Mouse (Mus musculus): ENCODE data around the gene Slc1a1. TPM values are rescaled to one million over a fixed set of nuclear protein-coding genes. Genes with fewer than 3 reads are reported as not detected.

Gene Slc1a1
- total and polyA plus RNA-seq, 2 experiments: not detected

DNA sequence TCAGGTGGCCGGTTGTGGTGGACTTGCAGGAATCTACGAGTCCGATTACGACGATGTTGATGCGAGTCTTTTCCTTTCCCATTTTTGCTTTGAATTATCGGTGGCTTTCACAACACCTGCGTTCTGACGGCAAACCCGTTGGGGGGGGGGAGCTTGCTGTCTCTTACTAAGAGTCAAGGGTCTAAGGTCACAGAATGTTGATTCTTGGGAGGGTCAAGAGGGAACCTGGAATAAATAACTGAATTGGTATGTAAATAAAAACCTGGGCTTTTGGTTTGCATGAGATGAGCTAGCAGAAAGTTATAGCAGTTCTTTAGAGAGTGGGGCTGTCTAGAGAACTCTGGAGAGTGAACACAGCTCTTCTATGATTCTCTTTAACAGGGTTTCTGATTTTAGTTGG, 28.8 kb downstream of the Slc1a1 start:
- DNase-seq (ENCODE audit: extremely low read depth, low read depth, low spot score): peak; percentile 51
- Histone ChIP-seq H3K36me3 (ENCODE audit: control insufficient read depth, insufficient read depth, low read length) (no peaks in the 10 kb centered on the region), H3K9ac (ENCODE audit: low read depth, low read length) (no peak overlapping the region), H3K27ac (replicated peaks; ENCODE audit: insufficient read depth, low read depth, low read length) (no peak overlapping the region), H3K27me3 (ENCODE audit: control insufficient read depth, insufficient read depth, low read length) (no peaks in the 10 kb centered on the region), H3K4me3 (ENCODE audit: insufficient read depth, low read depth, low read length) (no peak overlapping the region), H3K4me1 (ENCODE audit: control insufficient read depth, insufficient read depth, low read length) (no peaks in the 10 kb centered on the region), H3K79me2 (ENCODE audit: control insufficient read depth, insufficient read depth, low read length) (no peaks in the 10 kb centered on the region)
- 61% methylated on average over 10 of the region's 10 CpGs for WGBS
- TF ChIP-seq POLR2A (IDR thresholded peaks at IDR 0.05; ENCODE audit: extremely low read depth, insufficient read depth, low read length) (no peak), CTCF (IDR thresholded peaks at IDR 0.05; ENCODE audit: low read depth, low read length) (no peak)

DNA sequence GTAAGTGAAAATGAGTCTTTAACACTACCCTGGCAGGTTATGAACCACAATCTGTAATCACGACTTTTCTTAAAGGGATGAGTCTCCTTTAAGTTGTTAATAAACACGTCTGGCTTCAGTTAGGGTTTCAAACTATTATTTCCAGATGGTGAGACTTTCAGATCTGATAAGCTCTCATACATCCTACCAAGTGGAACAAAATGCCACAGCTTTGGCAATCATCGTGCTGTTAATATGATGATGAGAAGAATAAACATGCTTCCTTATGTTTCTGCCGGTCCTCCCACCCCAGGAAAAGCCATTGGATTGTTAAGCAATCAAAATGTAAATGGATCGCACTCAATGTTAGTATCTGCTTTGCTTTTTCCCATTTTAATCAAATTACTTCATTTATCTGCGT, 30.1 kb downstream of the Slc1a1 start:
- peaks cover 8% of the 10 kb centered on the region; the same call in 1 of the 2 replicates for H3K4me1 ChIP-seq (ENCODE audit: control insufficient read depth, insufficient read depth, low read length)

DNA sequence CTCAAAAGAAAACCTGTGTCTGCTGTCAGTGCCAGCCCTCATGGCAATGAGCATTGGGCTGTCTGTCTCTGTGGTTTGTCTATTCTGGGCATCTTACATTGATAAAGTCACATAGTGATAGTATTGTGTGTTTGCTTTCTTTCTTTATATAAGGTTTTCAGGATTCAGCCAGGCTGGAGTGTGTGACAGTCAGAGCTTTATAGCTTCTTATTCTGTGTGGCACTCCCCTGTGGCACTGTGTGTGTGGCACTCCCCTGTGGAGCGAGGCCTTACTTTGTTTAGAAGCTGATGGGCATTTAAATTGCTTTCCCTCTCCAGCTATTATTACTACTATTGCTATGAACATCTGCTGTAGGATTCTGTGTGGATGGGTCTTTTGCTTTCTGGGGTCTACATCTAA, 30.7 kb downstream of the Slc1a1 start:
- Histone ChIP-seq H3K79me2 (ENCODE audit: control insufficient read depth, insufficient read depth, low read length) (no peaks in the 10 kb centered on the region), H3K9ac (ENCODE audit: low read depth, low read length) (no peak overlapping the region), H3K4me1 (ENCODE audit: control insufficient read depth, insufficient read depth, low read length) (peaks cover 8% of the 10 kb centered on the region; the same call in 1 of the 2 replicates), H3K27me3 (ENCODE audit: control insufficient read depth, insufficient read depth, low read length) (no peaks in the 10 kb centered on the region), H3K36me3 (ENCODE audit: control insufficient read depth, insufficient read depth, low read length) (no peaks in the 10 kb centered on the region), H3K27ac (replicated peaks; ENCODE audit: insufficient read depth, low read depth, low read length) (no peak overlapping the region), H3K4me3 (ENCODE audit: insufficient read depth, low read depth, low read length) (no peak overlapping the region)
- WGBS: 92% methylated on average over 1 of the region's 1 CpGs
- DNase-seq (ENCODE audit: extremely low read depth, low read depth, low spot score): no peak
- TF ChIP-seq CTCF (IDR thresholded peaks at IDR 0.05; ENCODE audit: low read depth, low read length) (no peak), POLR2A (IDR thresholded peaks at IDR 0.05; ENCODE audit: extremely low read depth, insufficient read depth, low read length) (no peak)

More for the DNA sequence above, 30.1 kb downstream of the Slc1a1 start:
- H3K4me3 ChIP-seq (ENCODE audit: insufficient read depth, low read depth, low read length): no peak overlapping the region
- H3K27me3 ChIP-seq (ENCODE audit: control insufficient read depth, insufficient read depth, low read length): no peaks in the 10 kb centered on the region
- no peaks in the 10 kb centered on the region for H3K36me3 ChIP-seq (ENCODE audit: control insufficient read depth, insufficient read depth, low read length)
- DNase-seq (ENCODE audit: extremely low read depth, low read depth, low spot score): no peak
- no peak for TF ChIP-seq CTCF (IDR thresholded peaks at IDR 0.05; ENCODE audit: low read depth, low read length)
- no peak for TF ChIP-seq POLR2A (IDR thresholded peaks at IDR 0.05; ENCODE audit: extremely low read depth, insufficient read depth, low read length)
- no peak overlapping the region for H3K27ac ChIP-seq (replicated peaks; ENCODE audit: insufficient read depth, low read depth, low read length)
- 92% methylated on average over 6 of the region's 6 CpGs for WGBS
- H3K9ac ChIP-seq (ENCODE audit: low read depth, low read length): no peak overlapping the region
- no peaks in the 10 kb centered on the region for H3K79me2 ChIP-seq (ENCODE audit: control insufficient read depth, insufficient read depth, low read length)

DNA sequence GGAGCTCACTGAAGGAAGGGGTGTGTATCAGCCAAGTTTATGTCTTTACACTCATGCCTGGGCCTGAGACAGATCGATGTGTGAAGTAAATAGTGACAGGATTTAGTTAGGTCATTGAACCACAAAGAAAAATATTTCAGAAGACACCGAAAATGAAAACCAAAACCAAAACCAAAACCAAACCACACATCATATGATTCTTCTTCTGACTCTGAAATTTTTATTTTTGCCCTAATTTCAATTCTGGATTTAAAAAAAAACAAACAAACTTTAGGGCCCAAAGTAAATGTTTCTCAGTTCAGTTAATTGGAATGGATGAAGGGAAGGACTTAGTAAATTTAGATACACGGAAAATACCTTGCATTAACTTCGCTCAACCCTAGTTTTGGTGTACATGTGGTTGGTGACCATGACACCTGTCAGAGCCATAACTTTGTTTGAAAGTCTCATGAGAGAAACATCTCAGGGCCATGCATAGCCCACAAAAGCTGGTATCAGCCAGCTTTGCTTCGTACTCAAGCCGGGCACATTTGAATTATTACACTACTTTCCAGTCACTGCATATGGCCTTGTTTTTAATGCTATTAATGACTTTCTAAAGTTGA, 34.5 kb downstream of the Slc1a1 start:
- Histone ChIP-seq H3K4me3 (ENCODE audit: insufficient read depth, low read depth, low read length) (no peak overlapping the region), H3K36me3 (ENCODE audit: control insufficient read depth, insufficient read depth, low read length) (no peaks in the 10 kb centered on the region), H3K79me2 (ENCODE audit: control insufficient read depth, insufficient read depth, low read length) (no peaks in the 10 kb centered on the region), H3K27ac (replicated peaks; ENCODE audit: insufficient read depth, low read depth, low read length) (no peak overlapping the region), H3K9ac (ENCODE audit: low read depth, low read length) (no peak overlapping the region), H3K27me3 (ENCODE audit: control insufficient read depth, insufficient read depth, low read length) (no peaks in the 10 kb centered on the region; the same call in 1 of the 2 replicates), H3K4me1 (ENCODE audit: control insufficient read depth, insufficient read depth, low read length) (peaks cover 8% of the 10 kb centered on the region; the same call in 1 of the 2 replicates)
- DNase-seq (ENCODE audit: extremely low read depth, low read depth, low spot score): peak; percentile 72
- no peak for TF ChIP-seq CTCF (IDR thresholded peaks at IDR 0.05; ENCODE audit: low read depth, low read length)
- no peak for TF ChIP-seq POLR2A (IDR thresholded peaks at IDR 0.05; ENCODE audit: extremely low read depth, insufficient read depth, low read length)
- 65% methylated on average over 6 of the region's 6 CpGs for WGBS

DNA sequence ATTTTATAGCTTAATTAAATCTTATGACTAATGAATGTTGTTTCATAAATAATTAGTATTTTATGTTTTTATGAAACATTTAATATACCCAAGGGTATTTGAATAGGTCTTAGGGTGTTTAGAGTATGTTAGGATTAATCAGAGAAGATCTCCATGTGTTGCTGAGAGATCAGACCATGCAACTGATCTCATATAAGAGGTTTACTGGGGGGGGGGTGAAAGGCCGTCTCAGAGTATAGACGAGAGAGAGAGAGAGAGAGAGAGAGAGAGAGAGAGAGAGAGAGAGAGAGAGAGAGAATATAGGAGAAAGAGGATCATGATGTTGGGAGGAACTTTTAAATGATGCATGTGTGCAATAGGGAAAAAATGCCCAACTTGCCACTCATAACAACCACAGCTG, 35.5 kb downstream of the Slc1a1 start:
- H3K27me3 ChIP-seq (ENCODE audit: control insufficient read depth, insufficient read depth, low read length): no peaks in the 10 kb centered on the region; the same call in 1 of the 2 replicates
- no peak overlapping the region for H3K9ac ChIP-seq (ENCODE audit: low read depth, low read length)
- no peaks in the 10 kb centered on the region for H3K79me2 ChIP-seq (ENCODE audit: control insufficient read depth, insufficient read depth, low read length)
- TF ChIP-seq POLR2A (IDR thresholded peaks at IDR 0.05; ENCODE audit: extremely low read depth, insufficient read depth, low read length) (no peak), CTCF (IDR thresholded peaks at IDR 0.05; ENCODE audit: low read depth, low read length) (no peak)
- H3K4me1 ChIP-seq (ENCODE audit: control insufficient read depth, insufficient read depth, low read length): peaks cover 8% of the 10 kb centered on the region; the same call in 1 of the 2 replicates
- no peak overlapping the region for H3K4me3 ChIP-seq (ENCODE audit: insufficient read depth, low read depth, low read length)
- 81% methylated on average over 2 of the region's 2 CpGs for WGBS
- H3K27ac ChIP-seq (replicated peaks; ENCODE audit: insufficient read depth, low read depth, low read length): no peak overlapping the region
- DNase-seq (ENCODE audit: extremely low read depth, low read depth, low spot score): no peak
- H3K36me3 ChIP-seq (ENCODE audit: control insufficient read depth, insufficient read depth, low read length): no peaks in the 10 kb centered on the region

DNA sequence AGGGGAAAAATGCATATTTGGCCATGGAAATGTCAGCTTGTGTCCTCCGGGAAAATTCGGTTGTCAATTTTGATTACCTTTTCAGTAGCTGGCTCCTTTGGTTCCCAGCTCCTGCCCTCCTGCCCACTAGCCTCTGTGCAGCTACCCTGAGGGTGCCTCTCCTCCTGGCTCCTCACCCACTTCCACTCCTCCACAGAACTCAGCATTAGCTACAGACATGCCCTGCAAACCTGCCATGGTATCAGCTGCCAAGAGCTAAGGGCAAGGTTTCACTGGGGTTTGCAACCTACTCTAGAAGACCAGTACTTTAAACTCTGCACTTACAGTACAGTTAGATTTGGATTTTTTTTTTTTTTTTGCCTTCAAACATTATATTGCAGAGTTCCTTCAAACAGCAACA, 44.6 kb downstream of the Slc1a1 start:
- DNase-seq (ENCODE audit: extremely low read depth, low read depth, low spot score): no peak
- WGBS: 93% methylated on average over 2 of the region's 2 CpGs
- H3K4me3 ChIP-seq (ENCODE audit: insufficient read depth, low read depth, low read length): no peak overlapping the region
- no peaks in the 10 kb centered on the region for H3K27me3 ChIP-seq (ENCODE audit: control insufficient read depth, insufficient read depth, low read length)
- H3K79me2 ChIP-seq (ENCODE audit: control insufficient read depth, insufficient read depth, low read length): no peaks in the 10 kb centered on the region
- TF ChIP-seq POLR2A (IDR thresholded peaks at IDR 0.05; ENCODE audit: extremely low read depth, insufficient read depth, low read length) (no peak), CTCF (IDR thresholded peaks at IDR 0.05; ENCODE audit: low read depth, low read length) (no peak)
- no peaks in the 10 kb centered on the region for H3K4me1 ChIP-seq (ENCODE audit: control insufficient read depth, insufficient read depth, low read length)
- H3K36me3 ChIP-seq (ENCODE audit: control insufficient read depth, insufficient read depth, low read length): no peaks in the 10 kb centered on the region
- no peak overlapping the region for H3K27ac ChIP-seq (replicated peaks; ENCODE audit: insufficient read depth, low read depth, low read length)
- no peak overlapping the region for H3K9ac ChIP-seq (ENCODE audit: low read depth, low read length)
